Mouse (Mus musculus) layer of hippocampus, adult 9-11 months (tissue): Measurements from ENCODE around the gene Esrrg.

ENCODE experiments used
- DNase-seq: peaks from one replicate; pipeline ENCODE4 v3.0.0; 2022

Esrrg gene

DNA sequence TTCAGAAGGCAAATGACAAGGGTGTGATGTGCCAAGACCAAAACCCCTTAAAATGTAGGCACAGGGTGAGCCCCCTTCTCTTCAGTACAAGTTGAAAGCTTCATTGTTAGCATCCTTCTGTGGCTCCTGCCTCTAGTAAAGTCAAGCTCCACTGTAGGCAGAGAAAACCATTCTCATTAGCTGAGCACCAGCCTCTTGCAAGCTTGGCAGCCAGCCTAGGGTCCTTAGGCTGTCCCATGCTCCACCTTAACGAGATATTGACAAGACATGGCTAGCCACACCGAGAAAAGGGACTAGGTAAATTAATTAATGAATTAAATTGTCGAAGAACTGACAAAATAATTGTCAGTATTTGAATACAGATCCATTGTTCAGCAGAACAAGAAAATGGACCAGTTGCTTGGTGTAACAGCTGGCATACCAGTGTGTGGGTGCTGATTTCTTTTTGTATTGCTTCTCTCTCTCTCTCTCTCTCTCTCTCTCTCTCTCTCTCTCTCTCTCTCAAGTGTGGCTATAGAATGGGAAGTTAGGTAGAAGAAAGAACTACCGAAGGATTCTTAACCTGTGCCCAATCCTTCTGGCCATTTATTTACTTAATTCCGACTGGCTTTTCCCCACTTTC, 311.7 kb downstream of the Esrrg start:
- no peak for DNase-seq

DNA sequence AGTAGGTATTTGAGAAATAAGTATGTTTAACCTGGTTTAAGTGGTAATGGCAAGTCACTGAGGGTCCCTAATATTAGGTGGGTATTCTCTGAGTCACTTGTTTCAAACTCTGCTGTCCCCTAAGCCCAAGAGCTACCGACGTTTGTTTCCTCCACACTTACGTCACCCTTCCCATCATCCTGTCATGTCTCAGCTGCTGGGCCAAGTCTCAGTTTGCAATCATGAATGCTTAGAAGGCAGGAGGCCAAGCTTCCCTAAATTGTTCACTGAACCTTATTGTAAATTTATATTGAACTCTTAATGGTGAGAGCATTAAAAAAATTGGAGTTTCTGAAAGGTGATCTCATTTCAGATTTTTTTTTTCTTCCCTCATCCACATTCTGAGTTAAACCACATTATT, 322.6 kb downstream of the Esrrg start:
- no peak for DNase-seq

DNA sequence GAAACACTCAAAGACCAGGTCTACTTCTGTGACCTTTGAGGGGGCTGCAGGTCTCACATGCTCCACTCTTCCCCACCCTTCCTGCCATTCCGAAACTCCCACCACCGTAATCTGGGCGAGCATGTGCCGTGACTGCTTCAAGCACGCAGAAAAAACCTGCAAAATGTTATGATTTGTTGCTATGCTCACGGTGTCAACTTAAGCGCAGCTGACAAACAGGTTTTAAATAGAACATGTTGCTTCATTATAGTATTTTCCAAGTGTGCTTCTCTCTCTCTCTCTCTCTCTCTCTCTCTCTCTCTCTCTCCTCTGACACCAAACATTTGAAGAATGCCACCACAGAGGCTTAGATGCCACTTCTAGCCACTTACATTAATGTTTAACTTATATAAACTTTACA, 330.1 kb downstream of the Esrrg start:
- no peak for DNase-seq

DNA sequence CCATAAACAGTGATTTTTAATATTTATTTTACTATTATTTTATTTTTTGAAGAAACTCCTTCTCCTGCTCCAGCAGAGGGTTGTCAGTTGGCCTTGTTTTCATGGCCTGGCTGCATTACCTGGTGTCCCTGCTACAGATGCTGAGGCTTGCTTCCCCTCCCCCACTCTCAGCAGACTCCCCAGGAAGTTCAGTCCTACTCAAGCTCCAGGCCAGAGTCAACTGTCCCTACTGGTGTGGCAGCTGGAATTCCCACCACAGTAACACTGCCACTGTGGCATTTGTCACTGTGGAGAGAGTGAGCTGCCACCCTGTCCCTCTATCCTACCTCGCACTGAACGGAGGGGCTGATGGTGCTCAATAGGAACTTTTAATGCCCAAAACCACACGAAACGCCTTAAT, 330.5 kb downstream of the Esrrg start:
- no peak for DNase-seq

DNA sequence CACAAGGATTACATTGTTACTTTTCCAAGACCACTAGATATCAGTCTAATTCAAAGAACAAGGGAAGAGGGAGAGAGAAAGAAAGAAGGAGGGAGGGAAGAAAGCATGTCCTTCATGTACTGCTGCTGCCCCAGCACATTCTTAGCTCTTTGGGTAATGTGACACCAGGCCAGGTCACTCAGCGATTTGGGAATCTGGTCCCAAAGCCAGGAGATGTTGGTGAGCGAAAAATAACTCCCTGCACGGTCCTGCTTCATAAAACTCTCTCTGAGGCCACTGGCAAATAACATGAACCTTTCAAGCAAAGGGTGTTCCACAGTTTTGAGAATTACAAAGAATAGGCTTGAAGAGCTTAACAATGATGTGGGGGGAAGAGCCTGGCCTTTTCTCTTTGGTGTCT, 342.9 kb downstream of the Esrrg start:
- no peak for DNase-seq

DNA sequence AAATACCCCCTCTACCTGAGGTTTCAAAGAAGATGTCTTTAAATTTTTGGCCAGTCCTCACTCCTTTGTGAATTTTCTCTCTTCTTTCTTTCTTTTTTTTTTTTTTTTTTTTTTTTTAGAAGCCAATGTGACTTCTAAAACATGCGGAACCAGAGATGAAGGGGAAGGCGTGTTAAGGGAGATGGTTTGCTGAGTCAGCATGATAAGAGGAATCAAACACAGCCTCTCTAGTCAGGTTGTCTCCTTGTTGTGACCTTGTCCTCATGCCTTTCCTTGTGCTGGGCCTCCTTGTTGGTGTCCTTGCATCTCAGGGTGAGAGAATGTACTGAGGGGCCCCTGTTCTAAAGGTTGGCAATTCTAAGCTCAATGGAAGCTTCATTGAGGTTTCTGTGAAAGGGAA, 348.1 kb downstream of the Esrrg start:
- DNase-seq: no peak

DNA sequence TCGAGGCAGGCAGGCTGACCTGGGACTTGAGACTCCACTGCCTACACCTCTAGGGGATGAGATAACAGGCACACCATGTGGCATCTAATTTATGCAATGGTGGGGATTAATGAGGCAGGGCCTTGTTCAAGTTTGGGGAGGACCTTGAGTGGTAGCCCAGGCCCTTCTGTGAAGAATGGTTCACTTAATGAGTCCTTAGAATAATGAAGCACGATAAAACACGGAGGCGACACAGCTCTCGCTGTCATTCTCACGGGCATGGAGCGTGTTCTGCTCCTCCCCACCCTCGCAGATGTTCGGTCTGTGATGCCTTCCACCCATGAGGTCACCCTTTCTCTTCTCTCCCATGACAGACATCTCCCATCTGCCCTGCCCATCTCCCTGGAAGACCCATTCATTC, 350.6 kb downstream of the Esrrg start:
- DNase-seq: no peak

DNA sequence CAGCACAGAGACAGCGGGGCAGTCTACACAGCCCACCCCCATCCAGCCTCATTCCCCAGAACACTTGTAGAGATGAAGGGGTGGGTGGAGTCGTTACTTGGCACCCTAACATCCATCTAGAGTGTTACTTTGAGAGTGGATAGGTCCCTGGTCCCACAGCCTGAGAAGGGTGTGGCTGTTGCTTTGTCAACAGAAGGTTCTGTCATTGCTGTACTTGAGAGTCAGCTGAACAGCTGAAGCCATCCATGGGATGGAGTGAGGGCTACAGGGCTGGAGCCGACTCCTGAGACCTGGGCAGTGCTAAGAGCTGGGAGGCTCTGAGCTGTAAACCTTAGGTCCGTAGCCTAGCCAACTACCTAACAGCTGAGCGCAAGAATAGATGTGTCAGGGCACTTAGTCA, 352.9 kb downstream of the Esrrg start:
- no peak for DNase-seq

DNA sequence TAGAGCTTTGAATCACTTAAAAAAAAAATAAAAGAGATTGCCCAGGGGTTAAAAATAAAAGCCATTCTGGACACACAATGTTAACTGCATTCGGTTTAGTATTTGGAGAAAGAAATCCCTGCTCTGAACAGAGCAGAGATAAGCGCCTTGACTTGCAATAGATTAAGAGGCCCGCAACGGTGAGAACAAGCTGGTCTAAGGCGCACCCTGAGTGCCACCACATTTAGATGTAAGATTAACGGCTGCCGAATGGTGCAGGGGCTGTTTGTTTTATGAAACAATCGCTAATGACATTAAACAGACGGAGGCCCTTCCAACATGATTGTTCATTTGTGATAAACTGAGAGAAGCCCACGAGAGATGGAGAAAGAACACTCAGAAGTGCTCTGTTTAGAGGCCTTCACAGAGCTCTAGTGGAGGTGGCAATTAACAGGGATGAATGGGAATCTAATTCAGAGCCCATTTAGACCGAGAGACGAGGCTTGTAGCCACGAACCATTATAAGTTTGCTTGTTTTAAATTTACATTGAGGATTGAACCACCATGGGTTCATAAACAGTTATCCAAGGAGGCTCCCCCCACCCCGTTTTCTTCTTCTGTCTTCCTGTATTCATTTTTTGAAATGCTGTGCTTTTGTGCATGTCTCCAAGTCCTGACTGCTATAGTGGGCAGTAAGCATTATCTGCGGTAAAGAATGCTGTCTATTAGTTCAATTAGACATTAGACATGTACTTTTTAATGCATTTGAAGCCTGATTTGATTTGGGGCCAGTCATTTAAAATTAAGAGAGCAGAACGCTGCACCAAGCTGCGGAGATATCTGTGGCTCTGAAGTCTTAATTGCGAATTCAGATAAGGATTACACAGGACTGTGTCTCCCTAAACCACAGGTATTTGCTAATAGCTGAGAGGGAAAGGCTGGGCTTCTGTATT, 356.5 kb downstream of the Esrrg start:
- DNase-seq: no peak

DNA sequence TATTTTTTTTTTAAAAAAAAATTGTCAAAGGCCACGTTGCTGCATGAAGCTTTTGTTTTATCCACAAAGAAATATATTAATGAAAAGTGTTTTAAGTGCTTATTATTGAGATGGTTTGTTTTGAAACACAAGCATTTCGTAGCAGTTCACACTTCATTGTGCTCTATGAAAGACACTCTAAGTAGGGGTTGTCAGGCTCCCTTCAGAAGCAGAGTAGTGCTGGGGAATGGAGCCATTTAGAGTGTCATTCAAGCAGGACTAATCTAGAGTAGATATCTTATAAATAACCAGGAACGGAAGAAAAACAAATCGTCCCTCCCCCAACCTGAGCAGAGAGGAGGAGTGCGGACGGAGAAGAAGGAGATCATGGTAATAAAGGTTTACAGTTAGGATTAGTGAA, 357.3 kb downstream of the Esrrg start:
- no peak for DNase-seq

DNA sequence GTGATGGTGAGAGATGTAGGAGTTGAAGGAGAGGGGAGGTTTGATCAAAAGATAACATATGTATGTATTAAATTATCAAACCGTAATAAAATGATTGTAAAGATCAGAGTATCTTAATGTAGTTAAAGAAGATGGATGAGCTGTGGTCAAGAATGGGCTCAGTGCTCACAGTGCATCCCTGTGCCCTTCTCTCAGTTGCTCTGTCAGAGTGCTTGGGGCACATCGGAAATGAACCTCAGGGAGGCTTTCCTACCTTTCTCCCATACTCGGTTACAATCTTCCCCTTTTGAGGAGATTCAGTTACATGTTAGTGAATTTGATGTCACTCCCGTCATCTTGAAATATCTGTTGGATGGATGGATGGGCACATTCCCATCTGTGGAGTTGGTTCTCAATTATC, 359.8 kb downstream of the Esrrg start:
- DNase-seq: no peak

DNA sequence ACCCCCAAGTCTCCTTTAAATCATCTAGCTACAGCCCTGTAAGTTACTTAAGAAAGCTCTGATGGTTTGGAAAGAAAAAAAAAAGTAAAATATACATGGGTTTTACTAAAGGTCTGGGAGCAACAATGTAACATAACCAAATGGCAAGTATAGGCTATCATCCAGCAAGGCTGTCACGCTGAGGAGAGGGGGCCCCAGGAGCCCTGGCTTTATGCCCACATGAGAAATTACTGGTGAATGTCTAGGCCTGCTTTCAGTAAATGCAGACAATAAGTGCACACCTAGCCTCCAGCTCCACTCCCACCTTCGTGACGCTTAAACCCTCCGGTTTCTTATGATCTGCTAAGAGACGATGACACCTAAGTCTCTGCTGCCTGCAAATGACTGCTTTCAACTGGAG, 360.9 kb downstream of the Esrrg start:
- DNase-seq: no peak

DNA sequence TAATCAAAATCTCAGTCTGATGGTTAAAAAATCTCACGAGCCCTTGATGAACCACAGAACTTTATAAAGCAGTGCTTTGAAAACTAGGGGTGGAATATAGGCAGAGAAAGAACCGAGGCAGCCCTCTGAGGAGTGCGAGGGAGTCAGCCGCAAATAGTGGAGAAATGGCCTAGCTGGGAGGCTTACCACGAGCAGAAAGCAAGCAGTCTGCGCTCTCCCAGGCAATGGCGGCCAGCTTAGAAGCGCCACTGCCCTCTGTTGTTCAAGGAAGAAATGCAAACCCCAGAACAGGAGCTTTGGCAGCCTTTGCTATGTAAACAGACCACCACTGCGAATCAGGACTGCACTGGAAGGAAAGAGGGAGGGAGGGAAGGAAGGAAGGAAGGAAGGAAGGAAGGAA, 365.8 kb downstream of the Esrrg start:
- peak; percentile 12 for DNase-seq

DNA sequence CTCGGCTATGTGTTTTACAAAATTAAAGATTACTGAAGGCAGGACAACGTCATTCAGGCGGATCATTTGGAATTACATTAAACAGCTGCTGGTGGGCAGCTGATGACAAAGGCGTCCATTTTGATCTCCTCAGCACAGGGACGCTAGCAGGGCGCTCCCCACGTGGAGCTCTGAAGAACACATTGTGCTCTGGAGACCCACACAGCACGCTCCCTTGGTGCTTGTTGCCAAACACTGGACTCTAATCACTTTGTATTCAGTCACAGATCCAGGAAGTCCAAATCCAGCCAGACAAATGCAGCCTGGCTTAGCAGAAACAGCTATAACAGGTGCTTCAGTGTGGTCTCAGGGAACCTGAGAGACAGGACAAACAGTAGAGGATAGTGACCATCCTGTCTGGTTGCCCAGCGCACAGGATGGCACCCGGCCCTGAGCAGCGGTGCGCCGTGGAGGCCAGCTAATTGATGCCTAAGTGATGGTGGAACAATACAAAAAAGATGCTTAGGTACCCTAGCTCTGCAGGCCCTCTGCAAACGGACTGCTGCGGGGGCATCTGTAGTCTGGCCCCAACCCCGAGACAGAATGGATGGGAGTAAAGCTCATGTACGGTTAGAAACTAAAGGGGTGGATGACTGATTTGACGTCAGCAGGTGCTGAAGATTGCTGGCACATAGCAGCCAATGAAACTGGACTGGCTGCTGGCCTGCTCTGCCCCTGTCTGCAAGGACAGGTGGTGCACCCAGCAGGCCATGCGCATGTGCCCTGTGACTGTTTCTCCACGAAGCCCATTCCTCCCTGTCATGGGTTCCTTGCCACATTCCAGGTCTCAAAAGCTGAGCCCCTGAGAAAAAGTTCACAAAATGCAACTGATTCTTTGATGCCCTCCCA, 367.1 kb downstream of the Esrrg start:
- DNase-seq: no peak

DNA sequence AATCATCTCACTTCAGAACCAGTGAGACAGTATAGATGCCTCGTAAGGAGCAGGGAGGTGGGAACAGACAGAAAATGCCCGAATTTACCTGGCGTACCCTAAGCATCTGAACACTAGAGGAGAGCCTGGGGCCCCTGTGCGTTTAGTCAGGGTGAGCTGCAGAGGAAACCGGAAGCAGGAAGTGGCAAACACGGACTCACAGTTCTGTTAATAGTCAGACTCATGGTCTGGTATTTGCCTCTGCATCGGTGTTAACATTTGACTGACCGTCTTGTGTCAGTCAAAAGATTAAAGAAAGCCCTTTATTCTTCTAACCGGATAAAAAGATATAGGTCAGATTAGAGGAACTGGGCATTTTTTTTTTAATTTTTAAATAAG, 367.8 kb downstream of the Esrrg start:
- DNase-seq: no peak

DNA sequence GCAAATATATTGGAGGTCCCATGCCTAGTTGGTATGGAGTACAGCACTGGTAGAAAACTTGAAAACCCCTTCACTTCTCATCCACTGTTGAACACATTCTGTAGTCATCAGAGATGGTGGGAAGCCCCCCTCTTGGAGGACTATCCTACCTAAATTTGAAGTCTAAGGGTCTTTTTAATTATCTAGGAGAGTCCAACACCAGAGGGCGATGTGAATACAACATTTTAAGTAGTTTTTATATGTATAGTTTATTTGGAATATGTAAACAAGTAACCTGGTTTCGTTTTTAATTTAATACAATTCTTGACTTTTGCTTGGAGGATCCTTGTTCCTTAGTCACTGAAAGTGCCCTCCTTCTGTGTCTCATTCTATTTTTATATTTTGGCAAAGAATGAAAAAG, 372.4 kb downstream of the Esrrg start:
- DNase-seq: no peak

DNA sequence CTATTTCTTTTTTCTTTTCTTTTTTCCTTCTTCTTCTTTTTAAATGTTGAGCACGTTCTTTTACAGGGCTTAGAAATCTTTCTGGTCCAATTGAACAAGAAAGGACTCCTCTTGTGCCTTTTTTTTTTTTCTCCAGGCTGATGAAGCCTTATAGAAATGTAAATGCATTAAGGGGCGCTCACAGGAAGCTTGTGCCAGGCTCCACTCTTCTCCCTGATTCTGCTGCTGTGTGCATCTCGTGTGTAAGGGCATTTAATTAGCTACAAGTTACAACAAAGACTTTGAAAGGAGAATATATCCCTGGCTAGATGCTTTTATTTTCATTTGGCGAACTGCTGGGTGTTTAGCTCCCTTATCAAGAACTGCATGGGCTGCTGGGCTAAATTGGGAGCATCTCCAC, 374.6 kb downstream of the Esrrg start:
- no peak for DNase-seq

DNA sequence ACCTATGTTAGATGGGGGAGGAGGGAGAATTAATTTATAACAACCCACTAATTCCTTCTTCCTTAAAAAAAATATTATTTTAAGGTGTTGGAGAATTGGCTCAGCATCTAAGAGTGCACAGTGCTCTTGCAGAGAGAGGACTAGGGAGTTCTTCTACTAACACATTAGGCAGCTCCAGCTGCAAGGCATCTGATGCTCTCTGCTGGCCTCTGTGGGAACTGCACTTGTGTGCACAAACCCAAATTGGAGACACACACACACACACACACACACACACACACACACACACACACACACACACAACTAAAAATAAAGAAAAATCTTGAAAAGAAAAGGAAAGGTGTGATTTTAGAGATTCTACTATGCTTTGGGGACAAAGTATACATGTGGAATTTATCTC, 381.6 kb downstream of the Esrrg start:
- no peak for DNase-seq

DNA sequence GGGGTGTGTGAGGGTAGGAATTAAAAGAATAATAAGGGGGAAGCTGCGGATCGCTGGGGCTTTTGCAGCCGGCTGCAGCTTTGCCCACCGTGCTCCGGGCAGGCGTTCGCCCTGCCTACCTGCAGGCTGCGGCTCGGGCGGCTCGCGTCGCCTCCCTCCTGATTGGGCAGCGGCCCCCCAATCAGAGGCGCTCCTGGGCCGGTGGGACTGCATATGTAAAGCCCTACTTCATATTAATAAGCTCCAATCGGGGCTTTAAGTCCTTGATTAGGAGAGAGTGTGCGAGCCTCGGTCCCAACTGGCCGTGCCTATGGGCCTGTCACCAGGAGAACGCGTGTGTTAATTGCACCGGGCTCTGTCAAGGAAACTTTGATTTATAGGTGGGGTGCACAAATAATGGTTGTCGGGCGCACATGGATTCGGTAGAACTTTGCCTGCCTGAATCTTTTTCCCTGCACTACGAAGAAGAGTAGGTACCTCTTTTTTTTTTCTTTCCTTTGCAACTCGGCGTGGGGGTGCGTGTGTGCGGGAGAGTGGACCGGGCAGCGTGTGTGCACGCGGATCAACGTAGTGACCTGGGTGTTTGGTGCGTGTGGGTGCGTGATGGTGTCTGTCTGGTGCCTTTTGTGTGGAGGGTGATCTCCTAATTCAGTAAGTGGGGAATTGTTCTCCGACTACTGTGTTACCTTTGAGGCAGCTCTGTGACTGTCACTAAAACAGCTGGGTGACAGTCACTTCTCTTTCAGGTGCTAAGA, 389.2 kb downstream of the Esrrg start:
- DNase-seq: peak; percentile 34

DNA sequence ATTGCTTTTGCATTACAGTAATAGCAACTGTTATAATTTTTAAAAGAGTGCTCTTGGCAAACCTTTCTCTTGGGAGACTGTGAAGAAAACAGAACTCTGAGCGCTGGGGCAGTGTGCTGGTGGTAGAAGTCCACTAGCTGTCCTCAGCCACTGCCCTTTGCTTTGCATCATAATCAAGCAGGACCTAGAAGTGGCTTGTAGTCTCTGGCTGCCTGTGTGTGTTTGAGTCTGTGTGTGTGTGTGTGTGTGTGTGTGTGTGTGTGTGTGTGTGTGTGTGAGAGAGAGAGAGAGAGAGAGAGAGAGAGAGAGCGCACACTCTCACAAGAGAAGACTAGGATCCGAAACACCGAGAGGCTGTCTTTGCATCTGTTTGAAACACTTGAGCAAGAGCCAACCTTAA, 390.5 kb downstream of the Esrrg start:
- no peak for DNase-seq

DNA sequence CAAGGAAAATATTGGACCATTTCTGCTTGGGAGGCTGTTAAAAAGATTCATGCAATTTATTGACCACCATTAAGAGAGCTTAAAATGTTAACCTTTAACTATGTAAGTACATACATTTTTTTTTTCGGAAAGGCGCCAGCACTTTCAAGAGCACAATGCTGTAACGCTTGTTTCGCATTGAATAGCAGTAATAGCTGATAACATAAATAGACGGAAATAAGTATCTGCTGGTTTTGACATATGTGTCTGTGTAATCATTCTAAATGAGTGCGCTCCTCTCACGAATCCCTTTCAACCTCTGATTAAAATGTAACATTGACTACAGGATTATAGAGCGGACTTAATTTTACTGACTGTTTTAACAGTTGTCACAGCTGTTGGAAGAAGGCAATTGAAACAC, 391.6 kb downstream of the Esrrg start:
- no peak for DNase-seq

DNA sequence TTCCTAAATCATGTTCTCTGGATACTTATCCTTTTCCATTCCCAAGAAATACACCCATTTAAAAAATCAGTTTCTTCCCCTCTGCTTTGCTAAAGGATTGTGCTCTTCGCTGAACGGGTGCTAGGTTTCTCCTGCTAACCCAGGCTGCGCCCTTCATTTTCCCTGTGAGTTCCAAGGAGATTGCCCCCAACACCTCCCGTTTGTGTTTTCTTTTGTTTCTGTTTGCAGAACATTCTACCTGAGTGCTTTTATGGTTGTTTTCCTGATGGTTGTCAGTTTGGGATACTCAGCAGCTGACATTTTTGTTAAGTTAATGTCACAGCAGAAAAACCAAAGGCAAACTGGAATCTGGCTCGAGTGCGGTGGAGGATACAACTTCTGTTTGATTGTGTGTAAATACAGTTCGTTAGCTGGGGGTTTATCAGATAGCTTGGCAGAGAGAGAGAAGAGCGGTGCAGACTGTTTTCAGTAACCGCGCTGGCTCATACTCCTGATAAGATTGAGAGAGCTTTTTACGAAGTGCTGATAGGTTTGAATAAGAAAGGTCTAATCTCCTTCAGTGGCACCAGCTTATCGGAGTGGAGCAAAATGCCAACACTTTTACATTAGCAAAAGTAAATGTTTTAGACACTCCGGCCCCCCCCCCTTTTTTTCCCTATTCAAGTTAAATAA, 398.4 kb downstream of the Esrrg start:
- DNase-seq: no peak
